Mouse (Mus musculus) adrenal gland, postnatal 36 days (tissue): ENCODE measurements around the gene Nagpa. TPM values are rescaled to one million over a fixed set of nuclear protein-coding genes. Genes with fewer than 3 reads are reported as not detected.

Source experiments
- microRNA-seq: library from miRNA; unstranded; fragments of <30 nt; microRNA quantifications from one replicate; pipeline ENCODE4 v1.2.0, GENCODE M21; 2021
- total RNA-seq, 2 experiments: library from RNA; stranded (reverse); gene quantifications; 2 replicates each; pipeline ENCODE4 v1.2.3; 2021

The Nagpa gene
- total RNA-seq, 2 experiments from 2014 or later, result 22.4 to 27.2 TPM

Small RNA genes within 50 kb of the gene (microRNA-seq; reads per million reads assigned to microRNA genes)
- not detected for gene Gm23689
- not detected for gene Gm26095
- gene Mir6364, result not detected

Other genes with a start within 250 kb of the Nagpa start
- gene Anks3, start 239.8 kb downstream of the Nagpa start, total RNA-seq, result 10 to 100 TPM; 31.2 to 42.2 TPM
- gene Sept12, start 206.2 kb downstream of the Nagpa start, total RNA-seq, result not detected
- gene Smim22, start 196.7 kb downstream of the Nagpa start, total RNA-seq, result not detected
- 10 to 100 TPM; 21.2 to 21.6 TPM for gene Rogdi, start 190.5 kb downstream of the Nagpa start, total RNA-seq
- 10 to 100 TPM; 94.6 to 95.6 TPM for gene Glyr1, start 154.1 kb downstream of the Nagpa start, total RNA-seq
- gene Ubn1, start 154.0 kb downstream of the Nagpa start, total RNA-seq, result 10 to 100 TPM; 35.2 to 38.5 TPM
- 1 to 10 TPM; 2.0 to 4.7 TPM for gene Ppl, start 71.6 kb downstream of the Nagpa start, total RNA-seq
- gene Sec14l5, start 56.9 kb downstream of the Nagpa start, total RNA-seq, result under 1 TPM in 1 of 2 experiments, not detected in 1; 0.13 TPM
- 10 to 100 TPM; 13.0 to 23.0 TPM for gene AU021092, start 18.3 kb upstream of the Nagpa start, total RNA-seq
- gene Alg1, start 29.6 kb upstream of the Nagpa start, total RNA-seq, result 10 to 100 TPM; 30.2 to 38.6 TPM
- 10 to 100 TPM; 23.3 to 33.5 TPM for gene Eef2kmt, start 52.0 kb upstream of the Nagpa start, total RNA-seq